Mouse (Mus musculus): Measurements from ENCODE around the gene Satb2. TPM values are rescaled to one million over a fixed set of nuclear protein-coding genes. Genes with fewer than 3 reads are reported as not detected.

The Satb2 gene
- polyA plus RNA-seq, 1 experiment from 2014 or later: 1.9 TPM

DNA sequence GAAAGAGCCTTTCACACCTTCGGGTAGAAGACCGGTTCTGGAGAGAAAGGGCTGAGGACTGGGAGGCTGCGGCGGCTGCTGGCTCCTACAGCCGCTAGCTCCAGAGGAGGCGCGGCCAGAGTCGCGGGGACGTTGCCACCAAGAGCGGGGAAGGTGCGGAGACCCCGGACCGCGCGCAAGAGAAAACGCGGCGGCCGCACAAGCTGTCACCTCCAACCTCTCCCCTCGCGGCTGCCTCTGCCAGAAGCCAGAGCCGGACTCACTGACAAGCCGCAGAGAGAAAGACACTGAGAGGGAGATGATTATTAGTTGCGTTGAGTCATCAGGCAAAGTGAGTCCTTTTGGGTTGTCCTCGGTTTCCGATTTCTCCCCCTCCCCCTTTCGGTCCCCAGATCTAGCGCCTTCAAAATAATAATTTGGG, 7.0 kb downstream of the Satb2 start:
- H3K9ac ChIP-seq (ENCODE audit: low read length): peak overlapping the region; percentile 90
- no peak overlapping the region for H3K27ac ChIP-seq (ENCODE audit: low read depth, low read length)
- peak overlapping the region; percentile 76 for H3K4me3 ChIP-seq (ENCODE audit: low read depth, low read length)
- no peaks in the 10 kb centered on the region for H3K36me3 ChIP-seq (ENCODE audit: control insufficient read depth, insufficient read depth, low read length)
- peaks cover 27% of the 10 kb centered on the region for H3K27me3 ChIP-seq (ENCODE audit: control insufficient read depth, insufficient read depth, low read length)
- WGBS: 0% methylated on average over 26 of the region's 29 CpGs
- H3K4me2 ChIP-seq (ENCODE audit: low read depth, low read length, severe bottlenecking): peak overlapping the region; percentile 96
- no peak for ATAC-seq (replicated peaks; ENCODE audit: low FRiP score)
- DNase-seq (ENCODE audit: low spot score): peak; percentile 73
- peaks cover 13% of the 10 kb centered on the region; the same call in 1 of the 2 replicates for H3K4me1 ChIP-seq (replicated peaks; ENCODE audit: control insufficient read depth, insufficient read depth, low read length)
- no peaks in the 10 kb centered on the region for H3K9me3 ChIP-seq (ENCODE audit: control insufficient read depth, low read length)

DNA sequence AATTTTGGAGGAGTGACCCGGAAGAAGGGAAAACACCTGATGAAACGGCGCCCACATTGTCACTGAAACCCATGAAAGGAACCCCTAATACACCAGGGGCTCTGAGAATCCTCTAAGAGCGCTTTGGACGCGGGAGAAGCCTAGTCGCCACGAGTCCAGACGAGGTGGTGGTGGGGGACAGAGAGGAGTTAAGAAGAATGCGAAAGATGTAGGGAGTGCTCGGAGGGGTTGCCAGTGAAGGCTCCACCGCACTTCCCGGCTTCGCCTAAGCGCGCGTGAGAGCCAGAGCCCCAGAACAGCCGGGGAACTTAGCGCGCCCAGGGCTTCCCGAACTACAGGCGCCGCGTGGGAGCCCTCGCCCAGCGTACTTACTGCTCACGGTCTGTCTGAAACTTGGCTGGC, 7.7 kb downstream of the Satb2 start:
- WGBS: under 1% methylated on average over 27 of the region's 27 CpGs
- Histone ChIP-seq H3K4me3 (ENCODE audit: low read depth, low read length) (peak overlapping the region; percentile 76), H3K27ac (ENCODE audit: low read depth, low read length) (no peak overlapping the region), H3K9me3 (ENCODE audit: control insufficient read depth, low read length) (no peaks in the 10 kb centered on the region), H3K4me2 (ENCODE audit: low read depth, low read length, severe bottlenecking) (peak overlapping the region; percentile 96), H3K4me1 (replicated peaks; ENCODE audit: control insufficient read depth, insufficient read depth, low read length) (peaks cover 13% of the 10 kb centered on the region; the same call in 1 of the 2 replicates), H3K9ac (ENCODE audit: low read length) (peak overlapping the region; percentile 90), H3K27me3 (ENCODE audit: control insufficient read depth, insufficient read depth, low read length) (peaks cover 20% of the 10 kb centered on the region), H3K36me3 (ENCODE audit: control insufficient read depth, insufficient read depth, low read length) (no peaks in the 10 kb centered on the region)
- DNase-seq (ENCODE audit: low spot score) (peak; percentile 76), ATAC-seq (replicated peaks; ENCODE audit: low FRiP score) (no peak)

DNA sequence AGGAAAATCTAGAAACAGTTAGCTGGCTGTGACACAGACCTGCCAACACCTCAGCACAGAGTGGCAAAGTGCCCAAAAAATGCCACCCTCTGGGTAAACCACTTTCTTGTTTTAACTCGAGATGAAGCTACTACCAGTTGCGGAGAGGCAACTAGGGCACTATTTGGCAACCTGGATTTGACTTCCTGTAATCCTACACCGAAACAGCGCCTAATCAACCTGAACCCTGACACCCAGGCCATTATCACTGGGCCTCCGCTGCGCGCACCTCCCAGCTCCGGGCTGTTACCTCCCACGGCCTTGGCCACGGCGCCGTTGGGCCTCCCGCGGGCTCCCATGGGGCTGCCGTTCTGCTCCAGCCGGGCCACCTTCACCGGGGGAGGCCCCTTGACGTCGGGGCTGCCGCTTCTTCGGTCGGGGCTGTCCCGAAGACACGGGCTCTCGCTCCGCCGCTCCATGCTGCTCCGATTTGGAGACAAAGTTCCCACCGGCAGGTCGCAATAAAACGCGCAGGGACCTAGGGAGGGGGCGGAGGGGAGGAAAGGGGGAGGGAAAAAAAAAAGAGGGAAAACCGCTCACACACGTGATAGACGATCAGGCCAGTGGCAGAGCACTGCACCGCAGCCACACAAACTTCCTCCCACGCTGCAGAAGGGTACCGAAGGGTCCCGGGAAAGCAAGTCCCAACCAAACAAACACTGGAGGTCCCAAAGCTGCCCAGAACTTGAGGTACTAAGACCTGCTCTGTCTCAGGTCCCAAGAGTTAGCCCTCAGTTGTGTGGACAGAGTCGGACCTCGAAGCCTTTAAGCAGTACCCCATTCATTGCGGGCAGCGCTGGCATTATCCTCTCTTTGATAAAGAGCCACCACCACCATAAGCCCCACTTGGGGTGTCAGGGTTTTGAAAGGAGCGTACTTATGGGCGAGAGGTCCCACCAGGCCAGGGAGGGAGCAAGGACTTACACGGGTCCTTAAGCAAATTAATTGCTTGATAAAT, 8.8 kb downstream of the Satb2 start:
- Histone ChIP-seq H3K27me3 (ENCODE audit: control insufficient read depth, insufficient read depth, low read length) (peaks cover 15% of the 10 kb centered on the region), H3K27ac (ENCODE audit: low read depth, low read length) (no peak overlapping the region), H3K36me3 (ENCODE audit: control insufficient read depth, insufficient read depth, low read length) (no peaks in the 10 kb centered on the region), H3K9ac (ENCODE audit: low read length) (peak overlapping the region; percentile 43; the same call in 1 of the 2 replicates), H3K9me3 (ENCODE audit: control insufficient read depth, low read length) (no peaks in the 10 kb centered on the region), H3K4me1 (replicated peaks; ENCODE audit: control insufficient read depth, insufficient read depth, low read length) (peaks cover 13% of the 10 kb centered on the region; the same call in 1 of the 2 replicates), H3K4me3 (ENCODE audit: low read depth, low read length) (peak overlapping the region; percentile 76), H3K4me2 (ENCODE audit: low read depth, low read length, severe bottlenecking) (peak overlapping the region; percentile 96)
- no peak for ATAC-seq (replicated peaks; ENCODE audit: low FRiP score)
- 2% methylated on average over 47 of the region's 47 CpGs for WGBS
- peak; percentile 64 for DNase-seq (ENCODE audit: low spot score)

DNA sequence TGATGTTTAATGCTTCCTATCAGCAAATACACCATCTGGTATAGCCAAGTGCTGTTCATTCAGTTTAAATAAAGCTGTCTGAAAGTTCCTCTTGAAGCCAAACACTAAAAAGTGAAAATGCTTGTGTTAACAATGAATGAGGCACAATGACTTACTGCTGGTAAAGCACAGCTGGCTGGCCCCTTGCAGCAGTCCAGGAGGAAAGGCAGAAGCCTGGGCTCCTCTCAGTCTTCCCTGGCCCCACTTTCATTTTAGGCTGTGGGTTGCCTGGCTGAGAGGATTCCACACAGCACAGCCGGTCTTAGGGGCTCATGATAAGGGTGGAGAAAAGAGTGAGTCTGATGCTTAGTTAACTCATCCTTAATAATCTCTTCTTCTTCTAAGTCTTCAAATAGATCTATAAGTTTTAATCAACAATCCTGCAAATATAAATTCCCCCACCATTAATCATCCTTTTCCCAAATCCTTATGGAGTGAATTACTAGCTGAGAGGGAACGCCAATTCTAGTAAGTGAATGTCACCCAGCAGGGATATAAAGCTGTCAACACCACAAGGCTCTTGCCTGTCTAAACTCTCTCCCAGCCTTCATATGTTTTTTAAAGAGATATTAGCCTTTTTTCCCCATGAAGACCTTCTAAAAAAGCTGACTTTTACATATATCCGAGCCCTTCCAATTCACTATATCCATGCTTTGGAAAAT, 12.4 kb downstream of the Satb2 start:
- 68% methylated on average over 3 of the region's 3 CpGs for whole genome bisulfite sequencing
- Histone ChIP-seq H3K27me3 (ENCODE audit: control insufficient read depth, insufficient read depth, low read length) (peaks cover 15% of the 10 kb centered on the region), H3K4me1 (replicated peaks; ENCODE audit: control insufficient read depth, insufficient read depth, low read length) (peaks cover 12% of the 10 kb centered on the region; the same call in 1 of the 2 replicates), H3K36me3 (ENCODE audit: control insufficient read depth, insufficient read depth, low read length) (no peaks in the 10 kb centered on the region), H3K4me2 (ENCODE audit: low read depth, low read length, severe bottlenecking) (no peak overlapping the region), H3K9me3 (ENCODE audit: control insufficient read depth, low read length) (no peaks in the 10 kb centered on the region), H3K9ac (ENCODE audit: low read length) (no peak overlapping the region), H3K4me3 (ENCODE audit: low read depth, low read length) (no peak overlapping the region), H3K27ac (ENCODE audit: low read depth, low read length) (no peak overlapping the region)
- DNase-seq (ENCODE audit: low spot score) (no peak), ATAC-seq (replicated peaks; ENCODE audit: low FRiP score) (no peak)

DNA sequence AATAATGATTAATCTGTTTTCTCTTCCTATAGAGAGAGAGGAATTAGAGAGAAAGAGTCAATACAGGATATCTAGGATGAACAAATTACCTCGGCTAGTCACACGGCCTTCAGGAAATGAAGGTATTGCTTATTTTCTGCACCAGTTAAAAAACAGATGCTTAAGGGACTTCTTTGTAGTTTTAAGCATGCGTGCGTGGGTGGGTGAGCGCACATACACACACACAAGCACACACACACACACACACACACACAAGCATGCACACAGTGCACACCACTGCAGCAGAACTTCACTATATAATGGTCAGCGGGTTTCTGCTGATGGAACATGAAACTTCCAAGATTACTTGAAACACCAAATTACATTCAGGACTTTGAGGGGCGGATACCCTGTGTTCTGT, 14.0 kb downstream of the Satb2 start:
- H3K4me3 ChIP-seq (ENCODE audit: low read depth, low read length): no peak overlapping the region
- no peak overlapping the region for H3K4me2 ChIP-seq (ENCODE audit: low read depth, low read length, severe bottlenecking)
- H3K36me3 ChIP-seq (ENCODE audit: control insufficient read depth, insufficient read depth, low read length): no peaks in the 10 kb centered on the region
- H3K27ac ChIP-seq (ENCODE audit: low read depth, low read length): no peak overlapping the region
- DNase-seq (ENCODE audit: low spot score) (no peak), ATAC-seq (replicated peaks; ENCODE audit: low FRiP score) (no peak)
- no peaks in the 10 kb centered on the region for H3K9me3 ChIP-seq (ENCODE audit: control insufficient read depth, low read length)
- H3K9ac ChIP-seq (ENCODE audit: low read length): no peak overlapping the region
- peaks cover 8% of the 10 kb centered on the region for H3K27me3 ChIP-seq (ENCODE audit: control insufficient read depth, insufficient read depth, low read length)
- WGBS: 88% methylated on average over 7 of the region's 7 CpGs
- peaks cover 2% of the 10 kb centered on the region; the same call in 1 of the 2 replicates for H3K4me1 ChIP-seq (replicated peaks; ENCODE audit: control insufficient read depth, insufficient read depth, low read length)

DNA sequence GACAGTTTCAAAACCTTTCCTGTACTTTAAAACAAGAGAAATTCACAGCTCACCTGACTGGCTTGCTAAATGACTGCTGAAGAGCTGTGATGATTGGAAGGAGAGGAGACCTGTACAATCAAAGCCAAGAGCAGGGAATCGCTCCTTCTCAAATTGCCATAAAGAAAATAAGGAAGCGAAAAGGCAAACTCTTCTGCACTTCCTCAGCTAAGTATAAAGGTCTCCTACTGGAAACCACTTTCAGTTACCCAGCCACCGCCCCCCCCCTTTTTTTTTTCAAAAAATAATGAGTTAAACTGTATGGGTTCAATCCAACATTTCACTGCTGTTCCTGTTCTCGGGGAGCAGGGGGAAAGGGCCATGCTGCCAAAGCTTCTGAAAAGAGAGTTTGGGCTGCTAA, 15.2 kb downstream of the Satb2 start:
- H3K36me3 ChIP-seq (ENCODE audit: control insufficient read depth, insufficient read depth, low read length): no peaks in the 10 kb centered on the region
- H3K9ac ChIP-seq (ENCODE audit: low read length): no peak overlapping the region
- H3K9me3 ChIP-seq (ENCODE audit: control insufficient read depth, low read length): no peaks in the 10 kb centered on the region
- DNase-seq (ENCODE audit: low spot score) (no peak), ATAC-seq (replicated peaks; ENCODE audit: low FRiP score) (no peak)
- no peak overlapping the region for H3K27ac ChIP-seq (ENCODE audit: low read depth, low read length)
- H3K4me2 ChIP-seq (ENCODE audit: low read depth, low read length, severe bottlenecking): no peak overlapping the region
- H3K4me3 ChIP-seq (ENCODE audit: low read depth, low read length): no peak overlapping the region
- H3K4me1 ChIP-seq (replicated peaks; ENCODE audit: control insufficient read depth, insufficient read depth, low read length): no peaks in the 10 kb centered on the region
- H3K27me3 ChIP-seq (ENCODE audit: control insufficient read depth, insufficient read depth, low read length): no peaks in the 10 kb centered on the region; the same call in 1 of the 2 replicates
- 79% methylated on average over 4 of the region's 4 CpGs for WGBS

DNA sequence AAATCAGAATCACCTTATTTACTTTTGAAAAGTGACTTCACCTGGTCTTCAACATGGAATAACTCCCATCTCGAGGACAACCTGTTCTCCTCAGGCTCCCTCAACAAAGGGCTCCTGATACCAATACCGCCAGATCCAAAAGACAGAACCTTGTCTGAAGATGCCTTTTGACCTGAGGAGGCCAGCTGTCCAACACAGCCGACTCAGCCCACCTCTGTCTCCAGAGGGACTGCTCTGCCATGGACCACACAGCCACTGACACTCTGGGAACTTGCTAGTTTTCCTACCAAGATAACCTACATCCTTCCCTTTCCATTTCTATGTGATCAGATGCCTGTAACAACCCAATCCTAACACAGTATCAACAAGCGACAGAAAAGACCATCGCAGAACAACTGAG, 19.5 kb downstream of the Satb2 start:
- ATAC-seq (replicated peaks; ENCODE audit: low FRiP score) (no peak), DNase-seq (ENCODE audit: low spot score) (no peak)
- no peaks in the 10 kb centered on the region for H3K36me3 ChIP-seq (ENCODE audit: control insufficient read depth, insufficient read depth, low read length)
- H3K27ac ChIP-seq (ENCODE audit: low read depth, low read length): no peak overlapping the region
- H3K4me3 ChIP-seq (ENCODE audit: low read depth, low read length): no peak overlapping the region
- WGBS: 93% methylated on average over 5 of the region's 5 CpGs
- no peaks in the 10 kb centered on the region for H3K4me1 ChIP-seq (replicated peaks; ENCODE audit: control insufficient read depth, insufficient read depth, low read length)
- H3K9me3 ChIP-seq (ENCODE audit: control insufficient read depth, low read length): no peaks in the 10 kb centered on the region
- H3K27me3 ChIP-seq (ENCODE audit: control insufficient read depth, insufficient read depth, low read length): no peaks in the 10 kb centered on the region
- no peak overlapping the region for H3K4me2 ChIP-seq (ENCODE audit: low read depth, low read length, severe bottlenecking)
- H3K9ac ChIP-seq (ENCODE audit: low read length): no peak overlapping the region

DNA sequence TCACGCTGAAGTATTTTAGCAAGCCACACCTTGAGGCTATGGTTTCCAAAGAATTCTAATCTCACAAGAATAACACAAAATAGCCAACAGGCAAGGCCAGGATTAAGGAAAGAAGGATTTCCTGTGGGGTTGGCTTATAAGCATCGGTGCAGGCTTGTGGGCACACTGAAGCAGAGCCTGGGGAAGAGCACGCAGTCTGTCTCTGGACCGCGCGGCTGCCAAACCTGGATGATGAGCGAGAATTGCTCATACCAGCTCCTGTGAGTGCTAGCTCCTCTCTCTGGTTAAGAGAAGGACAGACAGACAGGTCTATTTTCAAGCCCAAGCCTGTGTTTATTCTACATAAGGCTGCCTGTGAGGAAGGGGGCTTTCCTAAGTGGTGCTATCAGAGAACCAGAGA, 20.5 kb downstream of the Satb2 start:
- no peaks in the 10 kb centered on the region for H3K36me3 ChIP-seq (ENCODE audit: control insufficient read depth, insufficient read depth, low read length)
- DNase-seq (ENCODE audit: low spot score): no peak
- ATAC-seq (replicated peaks; ENCODE audit: low FRiP score): no peak
- no peak overlapping the region for H3K4me2 ChIP-seq (ENCODE audit: low read depth, low read length, severe bottlenecking)
- no peaks in the 10 kb centered on the region for H3K4me1 ChIP-seq (replicated peaks; ENCODE audit: control insufficient read depth, insufficient read depth, low read length)
- H3K9ac ChIP-seq (ENCODE audit: low read length): no peak overlapping the region
- H3K27me3 ChIP-seq (ENCODE audit: control insufficient read depth, insufficient read depth, low read length): no peaks in the 10 kb centered on the region
- H3K4me3 ChIP-seq (ENCODE audit: low read depth, low read length): no peak overlapping the region
- H3K27ac ChIP-seq (ENCODE audit: low read depth, low read length): no peak overlapping the region
- H3K9me3 ChIP-seq (ENCODE audit: control insufficient read depth, low read length): no peaks in the 10 kb centered on the region
- WGBS: 91% methylated on average over 7 of the region's 7 CpGs

All from forebrain, embryonic 11.5 days (tissue).